Mouse (Mus musculus) CH12.LX (cell line): ENCODE data around the gene Rora. TPM values are rescaled to one million over a fixed set of nuclear protein-coding genes. Genes with fewer than 3 reads are reported as not detected.

Source experiments
- DNase-seq: peaks from one replicate; pipeline ENCODE4 v3.0.0-alpha.2; 2013; ENCODE audit errors: extremely low read depth
- H3K27ac ChIP-seq: 2 replicates; pipeline ENCODE4 v1.5.1; 2012; ENCODE audit warnings: low read depth, mild to moderate bottlenecking, control low read depth, moderate library complexity; ENCODE audit not compliant: insufficient read depth
- H3K27me3 ChIP-seq: replicated peaks from 2 replicates; pipeline ENCODE3; 2012; ENCODE audit warnings: inconsistent platforms
- H3K36me3 ChIP-seq, 2 experiments: replicated peaks in 1 of 2; 2 replicates each; pipeline versions ENCODE3 to v1.6.1; 2012; ENCODE audit warnings: inconsistent platforms in 1 of 2, low read length in 1 of 2, mild to moderate bottlenecking in 1 of 2, mixed read lengths in 1 of 2, moderate library complexity in 1 of 2; ENCODE audit not compliant: control insufficient read depth in 1 of 2, insufficient read depth in 1 of 2
- H3K4me1 ChIP-seq, 2 experiments: 2 replicates each; pipeline ENCODE4 v1.6.1; 2012; ENCODE audit warnings: inconsistent platforms in 1 of 2, moderate library complexity in 1 of 2; ENCODE audit not compliant: insufficient read depth in 2 of 2, control insufficient read depth in 1 of 2
- H3K4me2 ChIP-seq: 2 replicates; pipeline ENCODE4 v1.6.1; 2012; ENCODE audit warnings: low read depth, mild to moderate bottlenecking, control low read depth; ENCODE audit not compliant: poor library complexity, insufficient read depth, severe bottlenecking
- H3K4me3 ChIP-seq, 3 experiments: fragments of 150-350 bp in 1 of 3; sonication (generic) in 1 of 3; replicated peaks in 1 of 3; 2 replicates each; pipeline versions ENCODE3 to v1.5.1; 2011 to 2012; ENCODE audit warnings: low read depth in 2 of 3, low read length in 2 of 3, mild to moderate bottlenecking in 2 of 3, moderate library complexity in 2 of 3, control low read depth in 1 of 3, improper control_type of control experiment in 1 of 3, inconsistent platforms in 1 of 3, mixed read lengths in 1 of 3; ENCODE audit not compliant: poor library complexity in 1 of 3
- H3K79me2 ChIP-seq: replicated peaks from 2 replicates; pipeline ENCODE4 v1.6.1; 2012; ENCODE audit warnings: mild to moderate bottlenecking, moderate library complexity; ENCODE audit not compliant: control insufficient read depth, poor library complexity, insufficient read depth, severe bottlenecking; ENCODE audit errors: extremely low read depth
- H3K9ac ChIP-seq: 2 replicates; pipeline ENCODE4 v1.6.1; 2012; ENCODE audit warnings: low read depth, mild to moderate bottlenecking, control low read depth, moderate library complexity; ENCODE audit not compliant: insufficient read depth
- H3K9me3 ChIP-seq: replicated peaks from 2 replicates; pipeline ENCODE3; 2012; ENCODE audit warnings: low read length, inconsistent platforms, mixed read lengths
- BHLHE40 ChIP-seq: IDR thresholded peaks from 2 replicates; pipeline ENCODE4 v1.6.1; 2011; ENCODE audit warnings: mild to moderate bottlenecking, low read depth, low read length, improper control_type of control experiment
- CTCF ChIP-seq, 2 experiments: IDR thresholded peaks in 1 of 2; conservative IDR thresholded peaks in 1 of 2; 2 replicates each; pipeline ENCODE4 v1.5.1; 2011 to 2012; ENCODE audit warnings: low read depth in 2 of 2, low read length in 2 of 2, improper control_type of control experiment in 1 of 2, inconsistent platforms in 1 of 2, mild to moderate bottlenecking in 1 of 2, moderate library complexity in 1 of 2
- ETS1 ChIP-seq: conservative IDR thresholded peaks from 2 replicates; pipeline ENCODE4 v1.6.1; 2012; ENCODE audit warnings: low read depth, mild to moderate bottlenecking, inconsistent platforms, low read length, improper control_type of control experiment, moderate library complexity
- HCFC1 ChIP-seq: IDR thresholded peaks from 2 replicates; pipeline ENCODE4 v1.6.1; 2012; ENCODE audit warnings: low read depth, mild to moderate bottlenecking, inconsistent platforms, low read length, improper control_type of control experiment
- IRF4 ChIP-seq: IDR thresholded peaks from 2 replicates; pipeline ENCODE4 v1.6.1; 2014; ENCODE audit warnings: low read depth, mild to moderate bottlenecking, inconsistent platforms, low read length, improper control_type of control experiment
- MAX ChIP-seq: IDR thresholded peaks from 2 replicates; pipeline ENCODE4 v1.6.1; 2011; ENCODE audit warnings: low read length, improper control_type of control experiment
- MAZ ChIP-seq: IDR thresholded peaks from 2 replicates; pipeline ENCODE4 v1.6.1; 2012; ENCODE audit warnings: low read depth, mild to moderate bottlenecking, inconsistent platforms, low read length, improper control_type of control experiment, moderate library complexity
- MXI1 ChIP-seq: IDR thresholded peaks from 2 replicates; pipeline ENCODE4 v1.6.1; 2011; ENCODE audit warnings: mild to moderate bottlenecking, low read depth, low read length, improper control_type of control experiment
- NRF1 ChIP-seq: IDR thresholded peaks from 2 replicates; pipeline ENCODE4 v1.6.1; 2014; ENCODE audit warnings: low read depth, mild to moderate bottlenecking, inconsistent platforms, low read length, improper control_type of control experiment, moderate library complexity
- PAX5 ChIP-seq: IDR thresholded peaks from 2 replicates; pipeline ENCODE4 v1.6.1; 2012; ENCODE audit warnings: low read length, inconsistent platforms, mixed read lengths
- RCOR1 ChIP-seq: conservative IDR thresholded peaks from 2 replicates; pipeline ENCODE4 v1.6.1; 2012; ENCODE audit warnings: low read depth, mild to moderate bottlenecking, inconsistent platforms, low read length, improper control_type of control experiment
- SMC3 ChIP-seq: IDR thresholded peaks from 2 replicates; pipeline ENCODE4 v1.6.1; 2011; ENCODE audit warnings: low read depth, low read length, improper control_type of control experiment
- TBP ChIP-seq: conservative IDR thresholded peaks from 2 replicates; pipeline ENCODE4 v1.6.1; 2011; ENCODE audit warnings: low read depth, low read length, improper control_type of control experiment
- UBTF ChIP-seq: IDR thresholded peaks from 2 replicates; pipeline ENCODE4 v1.6.1; 2012; ENCODE audit warnings: low read depth, mild to moderate bottlenecking, inconsistent platforms, low read length, improper control_type of control experiment, moderate library complexity
- USF1 ChIP-seq: IDR thresholded peaks from 2 replicates; pipeline ENCODE4 v1.6.1; 2014; ENCODE audit warnings: low read depth, mild to moderate bottlenecking, inconsistent platforms, low read length, improper control_type of control experiment
- USF2 ChIP-seq: conservative IDR thresholded peaks from 2 replicates; pipeline ENCODE4 v1.6.1; 2011; ENCODE audit warnings: low read depth, low read length, improper control_type of control experiment
- dilution Hi-C: fragments of 300-500 bp; cut with MboI; formaldehyde crosslinking; loops from 2 replicates; pipeline ENCODE4 v1.14.3; 2020; ENCODE audit warnings: low sequenced_read_pairs; ENCODE audit not compliant: extremely low pct_unique_long_range_greater_than_20kb, extremely low pct_ligation_motif_present
- in situ Hi-C: fragments of 300-500 bp; cut with MboI; formaldehyde crosslinking; loops from 3 replicates; pipeline ENCODE4 v1.14.3; 2019; ENCODE audit warnings: low sequenced_read_pairs, low pct_ligation_motif_present, low pct_unique_long_range_greater_than_20kb, mixed read lengths
- polyA plus RNA-seq: library from polyadenylated mRNA; unstranded; fragments of >175 nt; gene quantifications from 2 replicates; pipeline ENCODE4 v1.2.1, GENCODE M21; 2012; ENCODE audit warnings: low read depth; ENCODE audit not compliant: insufficient read length
- total RNA-seq, 2 experiments: library from RNA; depleted of rRNA; stranded (reverse); fragments of 300-350 nt in 1 of 2; fragments of >200 nt in 1 of 2; gene quantifications; 2 replicates each; pipeline ENCODE4 v1.2.3; 2012 to 2014

Rora gene
- total and polyA plus RNA-seq, 3 experiments, result 0.36 to 0.66 (median 0.64) TPM

GRCm38 (mm10) chr9:69289056-69290017, 635.8 kb downstream of the Rora start:
- Histone ChIP-seq H3K79me2 (no peaks in the 10 kb centered on the region), H3K36me3 (no peaks in the 10 kb centered on the region), H3K4me1 (peaks cover 0 to 17% of the 10 kb centered on the region in 2 experiments; a peak in 2 of 4 replicates), H3K4me2 (peak overlapping the region; percentile 63; the same call in 1 of the 2 replicates), H3K4me3 (peak overlapping the region; percentile 32 to 66 (median 52)), H3K9ac (peak overlapping the region; percentile 24; the same call in 1 of the 2 replicates), H3K27me3 (peaks cover 2% of the 10 kb centered on the region), H3K9me3 (peaks cover 6% of the 10 kb centered on the region), H3K27ac (no peak overlapping the region)
- TF ChIP-seq ETS1 (0 out of 2 replicates have a peak, but pooled peaks have one; percentile 5), TBP (no peak), BHLHE40 (peak; percentile 44; the same call in 1 of the 2 replicates), MAX (peak; percentile 48; the same call in 1 of the 2 replicates), MXI1 (peak; percentile 74; the same call in 1 of the 2 replicates), USF2 (no peak), PAX5 (no peak), IRF4 (peak; percentile 70; the same call in 1 of the 2 replicates), SMC3 (no peak), CTCF (conservative IDR thresholded peaks at IDR 0.05 in 1 of 2, IDR thresholded peaks at IDR 0.05 in 1 of 2; ENCODE audit: low read depth in 2 of 2, low read length in 2 of 2) (peak in 1 of 2 experiments; percentile 15; a peak in 1 of 4 replicates), UBTF (no peak), MAZ (peak; percentile 61; the same call in 1 of the 2 replicates), USF1 (peak; percentile 76), NRF1 (peak; percentile 26; the same call in 1 of the 2 replicates), RCOR1 (no peak), HCFC1 (peak; percentile 33; the same call in 1 of the 2 replicates)
- in situ Hi-C loops (loop anchor here (25.0 kb wide), 1 partner anchor 327 kb away; no protein-coding TSS in a partner anchor), dilution Hi-C loops (no loop called here)
- peak; percentile 63 for DNase-seq
